Comparison of ENCODE assay signal across 11 mouse cellular contexts in the genomic region with DNA sequence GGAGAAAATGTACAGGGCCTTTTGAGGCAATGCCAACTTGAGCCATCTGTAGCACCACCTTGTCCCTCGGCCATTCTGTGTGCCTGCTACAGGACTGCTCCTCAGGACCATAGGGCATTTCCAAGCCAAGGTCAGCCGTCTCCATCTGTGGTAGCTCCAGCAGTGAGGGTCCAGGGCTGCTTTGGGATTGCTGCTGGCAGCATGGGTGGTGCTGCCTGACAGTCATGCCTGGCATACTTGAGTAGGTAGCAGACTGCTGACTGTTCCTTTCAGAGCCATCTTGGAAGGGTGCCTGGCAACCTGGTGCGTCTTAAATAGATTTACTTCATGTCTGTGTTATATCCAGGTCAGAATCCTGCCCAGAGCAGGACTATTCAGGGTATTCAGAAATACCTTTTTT. TPM values are rescaled to one million over a fixed set of nuclear protein-coding genes. Genes with fewer than 3 reads are reported as not detected.
DNase-seq lines count a peak whose midpoint lies in the region; ATAC-seq and TF ChIP-seq lines count a peak whose summit lies in the region.
"Had no signal": no experiment of that assay in that cellular context is flagged by ENCODE, and none has a peak within 500 bp of the region (broad histone marks: within the 10 kb centered on the region; RNA-seq: fewer than 3 reads in every experiment).

No protein-coding gene starts in this region.

- no peak overlapping the region for H3K9ac ChIP-seq in hindbrain, embryonic 15.5 days
- H3K9ac ChIP-seq in hindbrain, embryonic 13.5 days, result no peak overlapping the region
- no peak overlapping the region for H3K9ac ChIP-seq in heart, embryonic 12.5 days
- H3K9ac ChIP-seq: lung, embryonic 15.5 days had no signal

- no peaks in the 10 kb centered on the region for H3K27me3 ChIP-seq in hindbrain, embryonic 15.5 days
- no peaks in the 10 kb centered on the region for H3K27me3 ChIP-seq in hindbrain, embryonic 13.5 days
- no peaks in the 10 kb centered on the region for H3K27me3 ChIP-seq in heart, embryonic 12.5 days (replicated peaks)
- H3K27me3 ChIP-seq: lung, embryonic 15.5 days had no signal

- intact Hi-C loops in left cerebral cortex, postnatal 36 days (cut with DNase I), result no loop called here
- intact Hi-C loops in heart, postnatal 10 days (cut with DNase I), result no loop called here

- no peak overlapping the region for H3K27ac ChIP-seq in hindbrain, embryonic 15.5 days (replicated peaks)
- no peak overlapping the region for H3K27ac ChIP-seq in hindbrain, embryonic 13.5 days
- H3K27ac ChIP-seq in heart, embryonic 12.5 days (ENCODE audit: poor library complexity, severe bottlenecking), result no peak overlapping the region
- H3K27ac ChIP-seq: hindbrain, embryonic 10.5 days; lung, embryonic 15.5 days had no signal

- ATAC-seq in hindbrain, embryonic 15.5 days (ENCODE audit: low FRiP score, low read depth), result peak; percentile 51; the same call in 1 of the 2 replicates
- ATAC-seq in hindbrain, embryonic 13.5 days (ENCODE audit: low FRiP score), result no peak
- no peak for ATAC-seq in heart, embryonic 12.5 days (ENCODE audit: insufficient number of reproducible peaks, low FRiP score)

- 67% methylated on average over 3 of the region's 3 CpGs for WGBS in hindbrain, embryonic 15.5 days
- WGBS in hindbrain, embryonic 13.5 days, result 68% methylated on average over 3 of the region's 3 CpGs
- 64% methylated on average over 3 of the region's 3 CpGs for WGBS in heart, embryonic 12.5 days

- H3K9me3 ChIP-seq in hindbrain, embryonic 15.5 days, result no peaks in the 10 kb centered on the region
- no peaks in the 10 kb centered on the region for H3K9me3 ChIP-seq in hindbrain, embryonic 13.5 days
- no peaks in the 10 kb centered on the region for H3K9me3 ChIP-seq in heart, embryonic 12.5 days (replicated peaks)
- H3K9me3 ChIP-seq: hindbrain, embryonic 10.5 days; lung, embryonic 15.5 days had no signal

- TF ChIP-seq CTCF in brain, embryonic 14.5 days (IDR thresholded peaks at IDR 0.05; ENCODE audit: borderline replicate concordance, extremely low read depth, insufficient read depth, insufficient read length), result no peak

- DNase-seq in brain, embryonic 14.5 days (ENCODE audit: low read depth), result peak; percentile 77
- DNase-seq in cerebellum, postnatal 36 days, result peak; percentile 86 to 92
- DNase-seq in left cerebral cortex, postnatal 36 days (ENCODE audit: low spot score in 2 of 2), result peak; percentile 47 to 57
- DNase-seq in spleen, postnatal 14 days (ENCODE audit: low spot score in 2 of 2), result no peak
- DNase-seq in heart, postnatal 10 days, result no peak

- H3K4me1 ChIP-seq in hindbrain, embryonic 15.5 days (replicated peaks), result no peaks in the 10 kb centered on the region
- no peaks in the 10 kb centered on the region for H3K4me1 ChIP-seq in hindbrain, embryonic 13.5 days (replicated peaks)
- H3K4me1 ChIP-seq in heart, embryonic 12.5 days (replicated peaks), result no peaks in the 10 kb centered on the region
- H3K4me1 ChIP-seq: hindbrain, embryonic 10.5 days; lung, embryonic 15.5 days had no signal

- H3K4me2 ChIP-seq in hindbrain, embryonic 15.5 days, result no peak overlapping the region
- no peak overlapping the region for H3K4me2 ChIP-seq in hindbrain, embryonic 13.5 days
- no peak overlapping the region for H3K4me2 ChIP-seq in heart, embryonic 12.5 days
- H3K4me2 ChIP-seq: lung, embryonic 15.5 days had no signal

- TF ChIP-seq POLR2A in brain, embryonic 14.5 days (IDR thresholded peaks at IDR 0.05; ENCODE audit: borderline replicate concordance, extremely low read depth, insufficient read depth, insufficient read length, poor library complexity, severe bottlenecking), result no peak

- no peak overlapping the region for H3K4me3 ChIP-seq in hindbrain, embryonic 15.5 days
- H3K4me3 ChIP-seq in hindbrain, embryonic 13.5 days, result no peak overlapping the region
- H3K4me3 ChIP-seq in heart, embryonic 12.5 days, result no peak overlapping the region
- H3K4me3 ChIP-seq: hindbrain, embryonic 10.5 days; lung, embryonic 15.5 days had no signal

- no peaks in the 10 kb centered on the region for H3K36me3 ChIP-seq in hindbrain, embryonic 15.5 days
- no peaks in the 10 kb centered on the region for H3K36me3 ChIP-seq in hindbrain, embryonic 13.5 days
- no peaks in the 10 kb centered on the region for H3K36me3 ChIP-seq in heart, embryonic 12.5 days
- H3K36me3 ChIP-seq: hindbrain, embryonic 10.5 days; lung, embryonic 15.5 days had no signal

RNA-seq across cellular contexts. Expression of a gene that starts 7.2 kb away (rescaled TPM):
- not detected in 2 replicates for polyA plus RNA-seq in hindbrain, embryonic 15.5 days (2015; fragmentation: Nextera tagmentation; extraction: Ambion mirVana)
- polyA plus RNA-seq in hindbrain, embryonic 13.5 days (2015; fragmentation: Nextera tagmentation; extraction: Ambion mirVana), result not detected in 2 replicates
- not detected in 2 replicates for polyA plus RNA-seq in brain, embryonic 14.5 days (2012; rRNA removed)
- total RNA-seq in left cerebral cortex, postnatal 36 days (2021), result 1 to 10 TPM; 1.5 TPM
- not detected in 2 replicates for polyA plus RNA-seq in heart, embryonic 12.5 days (2016; fragmentation: Nextera tagmentation; extraction: Ambion mirVana)
- total RNA-seq in heart, postnatal 10 days (2021), result not detected
- polyA plus RNA-seq: hindbrain, embryonic 10.5 days; lung, embryonic 15.5 days; thymus, postnatal 0 days had no signal

RNA-seq across cellular contexts. Expression of a gene that starts 10.7 kb away (rescaled TPM):
- 77.7 and 84.2 TPM in 2 replicates for polyA plus RNA-seq in hindbrain, embryonic 15.5 days (2015; fragmentation: Nextera tagmentation; extraction: Ambion mirVana)
- polyA plus RNA-seq in hindbrain, embryonic 13.5 days (2015; fragmentation: Nextera tagmentation; extraction: Ambion mirVana), result 44.2 and 49.1 TPM in 2 replicates
- 32.7 and 47.7 TPM in 2 replicates for polyA plus RNA-seq in brain, embryonic 14.5 days (2012; rRNA removed)
- 100 to 1,000 TPM; 342 to 359 TPM for total RNA-seq in left cerebral cortex, postnatal 36 days (2021)
- 2.8 and 2.9 TPM in 2 replicates for polyA plus RNA-seq in heart, embryonic 12.5 days (2016; fragmentation: Nextera tagmentation; extraction: Ambion mirVana)
- total RNA-seq in heart, postnatal 10 days (2021), result 1 to 10 TPM; 2.1 to 2.5 TPM

RNA-seq across cellular contexts. Expression of a gene that starts 28.3 kb away (rescaled TPM):
- not detected in 2 replicates for polyA plus RNA-seq in hindbrain, embryonic 15.5 days (2015; fragmentation: Nextera tagmentation; extraction: Ambion mirVana)
- not detected in 2 replicates for polyA plus RNA-seq in hindbrain, embryonic 13.5 days (2015; fragmentation: Nextera tagmentation; extraction: Ambion mirVana)
- 0.16 TPM in 1 of 2 replicates, not detected in the other for polyA plus RNA-seq in brain, embryonic 14.5 days (2012; rRNA removed)
- not detected for total RNA-seq in left cerebral cortex, postnatal 36 days (2021)
- polyA plus RNA-seq in heart, embryonic 12.5 days (2016; fragmentation: Nextera tagmentation; extraction: Ambion mirVana), result not detected in 2 replicates
- not detected for total RNA-seq in heart, postnatal 10 days (2021)
- polyA plus RNA-seq: hindbrain, embryonic 10.5 days; lung, embryonic 15.5 days; thymus, postnatal 0 days had no signal

RNA-seq across cellular contexts. Expression of a gene that starts 38.8 kb away (rescaled TPM):
- not detected in 2 replicates for polyA plus RNA-seq in hindbrain, embryonic 15.5 days (2015; fragmentation: Nextera tagmentation; extraction: Ambion mirVana)
- polyA plus RNA-seq in hindbrain, embryonic 13.5 days (2015; fragmentation: Nextera tagmentation; extraction: Ambion mirVana), result not detected in 2 replicates
- polyA plus RNA-seq in brain, embryonic 14.5 days (2012; rRNA removed), result not detected in 2 replicates
- total RNA-seq in left cerebral cortex, postnatal 36 days (2021), result not detected
- not detected in 2 replicates for polyA plus RNA-seq in heart, embryonic 12.5 days (2016; fragmentation: Nextera tagmentation; extraction: Ambion mirVana)
- total RNA-seq in heart, postnatal 10 days (2021), result not detected
- polyA plus RNA-seq: hindbrain, embryonic 10.5 days; lung, embryonic 15.5 days; thymus, postnatal 0 days had no signal

RNA-seq across cellular contexts. Expression of a gene that starts 46.2 kb away (rescaled TPM):
- not detected in 2 replicates for polyA plus RNA-seq in hindbrain, embryonic 15.5 days (2015; fragmentation: Nextera tagmentation; extraction: Ambion mirVana)
- polyA plus RNA-seq in hindbrain, embryonic 13.5 days (2015; fragmentation: Nextera tagmentation; extraction: Ambion mirVana), result not detected in 2 replicates
- polyA plus RNA-seq in brain, embryonic 14.5 days (2012; rRNA removed), result not detected in 2 replicates
- total RNA-seq in left cerebral cortex, postnatal 36 days (2021), result 1 to 10 TPM; 3.6 to 5.0 TPM
- not detected in 2 replicates for polyA plus RNA-seq in heart, embryonic 12.5 days (2016; fragmentation: Nextera tagmentation; extraction: Ambion mirVana)
- total RNA-seq in heart, postnatal 10 days (2021), result 1 to 10 TPM; 1.1 to 1.4 TPM
- polyA plus RNA-seq: hindbrain, embryonic 10.5 days; lung, embryonic 15.5 days had no signal

Comparison
In these comparisons a context has a peak if more than half of its experiments do, and no peak if none do; other contexts are left out.
1. DNase-seq: peak in brain, embryonic 14.5 days (single experiment), cerebellum, postnatal 36 days (2 of 2) and left cerebral cortex, postnatal 36 days (2 of 2); none in spleen, postnatal 14 days (0 of 2) and heart, postnatal 10 days (0 of 2).